Mouse (Mus musculus): ENCODE data around the gene Lmo2. TPM values are rescaled to one million over a fixed set of nuclear protein-coding genes. Genes with fewer than 3 reads are reported as not detected.

Gene Lmo2
- polyA plus RNA-seq, 1 experiment from 2014 or later, result 48.1 TPM

GRCm38 (mm10) chr2:103927610-103928145 is 30.1 kb upstream of the Lmo2 start:
- H3K9me3 ChIP-seq (ENCODE audit: control insufficient read depth, low read length), result no peaks in the 10 kb centered on the region
- H3K27ac ChIP-seq, result no peak overlapping the region
- no peak overlapping the region for H3K4me2 ChIP-seq (replicated peaks)
- no peaks in the 10 kb centered on the region for H3K36me3 ChIP-seq (replicated peaks; ENCODE audit: control insufficient read depth, insufficient read depth)
- 21% methylated on average over 1 of the region's 1 CpGs for WGBS
- no peak overlapping the region for H3K9ac ChIP-seq
- H3K27me3 ChIP-seq (ENCODE audit: control insufficient read depth, insufficient read depth, low read length), result no peaks in the 10 kb centered on the region
- ATAC-seq (ENCODE audit: low FRiP score) (peak; percentile 85), DNase-seq (ENCODE audit: low spot score) (peak; percentile 56)
- H3K4me1 ChIP-seq (replicated peaks; ENCODE audit: control insufficient read depth, insufficient read depth, low read length), result peaks cover 14% of the 10 kb centered on the region; the same call in 1 of the 2 replicates
- H3K4me3 ChIP-seq (replicated peaks; ENCODE audit: low read length), result no peak overlapping the region

GRCm38 (mm10) chr2:103930306-103931019 is 27.3 kb upstream of the Lmo2 start:
- no peaks in the 10 kb centered on the region for H3K36me3 ChIP-seq (replicated peaks; ENCODE audit: control insufficient read depth, insufficient read depth)
- no peaks in the 10 kb centered on the region for H3K27me3 ChIP-seq (ENCODE audit: control insufficient read depth, insufficient read depth, low read length)
- peak overlapping the region; percentile 28; the same call in 1 of the 2 replicates for H3K27ac ChIP-seq
- H3K9ac ChIP-seq, result no peak overlapping the region
- 33% methylated on average over 13 of the region's 13 CpGs for WGBS
- ATAC-seq (ENCODE audit: low FRiP score) (peak; percentile 35; the same call in 1 of the 2 replicates), DNase-seq (ENCODE audit: low spot score) (peak; percentile 48)
- H3K9me3 ChIP-seq (ENCODE audit: control insufficient read depth, low read length), result no peaks in the 10 kb centered on the region
- peaks cover 14% of the 10 kb centered on the region; the same call in 1 of the 2 replicates for H3K4me1 ChIP-seq (replicated peaks; ENCODE audit: control insufficient read depth, insufficient read depth, low read length)
- no peak overlapping the region for H3K4me3 ChIP-seq (replicated peaks; ENCODE audit: low read length)
- H3K4me2 ChIP-seq (replicated peaks), result no peak overlapping the region

DNA sequence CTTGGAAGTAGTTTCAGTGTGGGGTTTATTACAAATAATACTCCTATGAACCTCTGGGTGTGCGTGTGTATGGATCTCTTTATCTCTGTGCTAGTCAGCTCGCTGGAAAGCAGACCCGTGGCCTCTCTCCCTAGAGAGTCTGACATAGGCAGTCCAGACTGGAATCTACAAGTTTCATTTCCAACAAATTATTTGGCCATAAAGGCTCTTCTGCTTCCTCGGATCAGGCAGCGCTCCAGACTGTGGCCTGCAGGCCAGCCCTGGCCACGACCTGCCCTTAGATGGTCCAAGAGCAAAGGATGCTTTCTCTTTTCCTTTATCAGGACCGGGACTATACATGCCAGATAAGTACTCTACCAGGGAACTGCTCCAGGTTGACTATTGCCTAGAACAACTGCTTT is 26.3 kb upstream of the Lmo2 start:
- Histone ChIP-seq H3K4me3 (replicated peaks; ENCODE audit: low read length) (no peak overlapping the region), H3K27me3 (ENCODE audit: control insufficient read depth, insufficient read depth, low read length) (no peaks in the 10 kb centered on the region), H3K4me2 (replicated peaks) (no peak overlapping the region), H3K36me3 (replicated peaks; ENCODE audit: control insufficient read depth, insufficient read depth) (no peaks in the 10 kb centered on the region), H3K9me3 (ENCODE audit: control insufficient read depth, low read length) (no peaks in the 10 kb centered on the region), H3K4me1 (replicated peaks; ENCODE audit: control insufficient read depth, insufficient read depth, low read length) (peaks cover 14% of the 10 kb centered on the region; the same call in 1 of the 2 replicates), H3K9ac (no peak overlapping the region), H3K27ac (no peak overlapping the region)
- DNase-seq (ENCODE audit: low spot score) (no peak), ATAC-seq (ENCODE audit: low FRiP score) (no peak)
- WGBS, result 72% methylated on average over 7 of the region's 7 CpGs

GRCm38 (mm10) chr2:103932025-103932424 is 25.8 kb upstream of the Lmo2 start:
- Histone ChIP-seq H3K4me2 (replicated peaks) (no peak overlapping the region), H3K27me3 (ENCODE audit: control insufficient read depth, insufficient read depth, low read length) (no peaks in the 10 kb centered on the region), H3K27ac (no peak overlapping the region), H3K4me1 (replicated peaks; ENCODE audit: control insufficient read depth, insufficient read depth, low read length) (peaks cover 14% of the 10 kb centered on the region; the same call in 1 of the 2 replicates), H3K4me3 (replicated peaks; ENCODE audit: low read length) (no peak overlapping the region), H3K9ac (no peak overlapping the region), H3K9me3 (ENCODE audit: control insufficient read depth, low read length) (no peaks in the 10 kb centered on the region), H3K36me3 (replicated peaks; ENCODE audit: control insufficient read depth, insufficient read depth) (no peaks in the 10 kb centered on the region)
- DNase-seq (ENCODE audit: low spot score) (no peak), ATAC-seq (ENCODE audit: low FRiP score) (no peak)
- WGBS, result 57% methylated on average over 2 of the region's 2 CpGs

GRCm38 (mm10) chr2:103932480-103932879 is 25.3 kb upstream of the Lmo2 start:
- 84% methylated on average over 9 of the region's 9 CpGs for WGBS

DNA sequence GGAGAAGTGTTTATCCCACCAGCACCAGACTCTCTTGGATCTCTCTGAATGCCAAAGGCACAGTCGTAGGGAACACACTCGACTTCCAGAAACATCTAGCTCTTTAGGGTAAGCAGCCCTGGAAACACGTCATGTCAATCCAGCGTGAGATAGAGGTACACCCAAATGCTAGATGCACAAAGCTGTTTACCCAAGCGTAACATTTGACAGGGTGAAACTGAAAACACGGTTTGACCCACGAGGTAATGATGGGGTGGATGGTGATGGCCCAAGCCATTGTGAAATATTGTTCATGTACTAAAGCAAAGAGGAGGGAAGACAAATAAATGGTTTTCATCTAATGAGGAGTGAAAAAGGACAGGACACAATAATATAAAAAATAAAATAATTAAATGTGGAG is 23.5 kb upstream of the Lmo2 start:
- Histone ChIP-seq H3K27me3 (ENCODE audit: control insufficient read depth, insufficient read depth, low read length) (no peaks in the 10 kb centered on the region), H3K4me1 (replicated peaks; ENCODE audit: control insufficient read depth, insufficient read depth, low read length) (peaks cover 8% of the 10 kb centered on the region; the same call in 1 of the 2 replicates), H3K27ac (no peak overlapping the region), H3K9ac (no peak overlapping the region), H3K9me3 (ENCODE audit: control insufficient read depth, low read length) (no peaks in the 10 kb centered on the region), H3K4me2 (replicated peaks) (no peak overlapping the region), H3K36me3 (replicated peaks; ENCODE audit: control insufficient read depth, insufficient read depth) (no peaks in the 10 kb centered on the region), H3K4me3 (replicated peaks; ENCODE audit: low read length) (no peak overlapping the region)
- ATAC-seq (ENCODE audit: low FRiP score) (no peak), DNase-seq (ENCODE audit: low spot score) (no peak)
- 28% methylated on average over 7 of the region's 7 CpGs for WGBS

More at GRCm38 (mm10) chr2:103932480-103932879, 25.3 kb upstream of the Lmo2 start:
- peaks cover 13% of the 10 kb centered on the region; the same call in 1 of the 2 replicates for H3K4me1 ChIP-seq (replicated peaks; ENCODE audit: control insufficient read depth, insufficient read depth, low read length)
- H3K27me3 ChIP-seq (ENCODE audit: control insufficient read depth, insufficient read depth, low read length), result no peaks in the 10 kb centered on the region
- H3K27ac ChIP-seq, result no peak overlapping the region
- no peaks in the 10 kb centered on the region for H3K36me3 ChIP-seq (replicated peaks; ENCODE audit: control insufficient read depth, insufficient read depth)
- H3K4me2 ChIP-seq (replicated peaks), result no peak overlapping the region
- H3K4me3 ChIP-seq (replicated peaks; ENCODE audit: low read length), result no peak overlapping the region
- no peak for ATAC-seq (ENCODE audit: low FRiP score)
- no peak for DNase-seq (ENCODE audit: low spot score)
- H3K9me3 ChIP-seq (ENCODE audit: control insufficient read depth, low read length), result no peaks in the 10 kb centered on the region
- H3K9ac ChIP-seq, result no peak overlapping the region

GRCm38 (mm10) chr2:103934670-103935069 is 23.1 kb upstream of the Lmo2 start:
- Histone ChIP-seq H3K4me1 (replicated peaks; ENCODE audit: control insufficient read depth, insufficient read depth, low read length) (peaks cover 8% of the 10 kb centered on the region; the same call in 1 of the 2 replicates), H3K9me3 (ENCODE audit: control insufficient read depth, low read length) (no peaks in the 10 kb centered on the region), H3K4me3 (replicated peaks; ENCODE audit: low read length) (no peak overlapping the region), H3K27ac (no peak overlapping the region), H3K9ac (no peak overlapping the region), H3K27me3 (ENCODE audit: control insufficient read depth, insufficient read depth, low read length) (no peaks in the 10 kb centered on the region), H3K36me3 (replicated peaks; ENCODE audit: control insufficient read depth, insufficient read depth) (no peaks in the 10 kb centered on the region), H3K4me2 (replicated peaks) (no peak overlapping the region)
- DNase-seq (ENCODE audit: low spot score) (no peak), ATAC-seq (ENCODE audit: low FRiP score) (no peak)
- 85% methylated on average over 3 of the region's 3 CpGs for WGBS

- no peak for DNase-seq (ENCODE audit: low spot score)
- no peak for ATAC-seq (ENCODE audit: low FRiP score)
- Histone ChIP-seq H3K9me3 (ENCODE audit: control insufficient read depth, low read length) (no peaks in the 10 kb centered on the region), H3K4me1 (replicated peaks; ENCODE audit: control insufficient read depth, insufficient read depth, low read length) (peaks cover 4% of the 10 kb centered on the region; the same call in 1 of the 2 replicates), H3K36me3 (replicated peaks; ENCODE audit: control insufficient read depth, insufficient read depth) (no peaks in the 10 kb centered on the region), H3K4me2 (replicated peaks) (no peak overlapping the region), H3K9ac (no peak overlapping the region), H3K27me3 (ENCODE audit: control insufficient read depth, insufficient read depth, low read length) (no peaks in the 10 kb centered on the region), H3K4me3 (replicated peaks; ENCODE audit: low read length) (no peak overlapping the region), H3K27ac (no peak overlapping the region)
- WGBS, result 53% methylated on average over 10 of the region's 10 CpGs
These were observed 21.9 kb upstream of the Lmo2 start for GRCm38 (mm10) chr2:103935691-103936435.

- H3K4me2 ChIP-seq (replicated peaks), result no peak overlapping the region
- WGBS, result 92% methylated on average over 2 of the region's 2 CpGs
- no peak overlapping the region for H3K9ac ChIP-seq
- no peaks in the 10 kb centered on the region for H3K36me3 ChIP-seq (replicated peaks; ENCODE audit: control insufficient read depth, insufficient read depth)
- ATAC-seq (ENCODE audit: low FRiP score) (no peak), DNase-seq (ENCODE audit: low spot score) (no peak)
- H3K4me1 ChIP-seq (replicated peaks; ENCODE audit: control insufficient read depth, insufficient read depth, low read length), result peaks cover under 1% of the 10 kb centered on the region; the same call in 1 of the 2 replicates
- no peak overlapping the region for H3K4me3 ChIP-seq (replicated peaks; ENCODE audit: low read length)
- no peak overlapping the region for H3K27ac ChIP-seq
- H3K27me3 ChIP-seq (ENCODE audit: control insufficient read depth, insufficient read depth, low read length), result no peaks in the 10 kb centered on the region
- H3K9me3 ChIP-seq (ENCODE audit: control insufficient read depth, low read length), result no peaks in the 10 kb centered on the region
These were observed 21.1 kb upstream of the Lmo2 start for GRCm38 (mm10) chr2:103936666-103937065.

Measured in hindbrain, embryonic 14.5 days (tissue).